Mouse (Mus musculus) erythroblast, embryonic 14.5 days (primary cell): ENCODE measurements around the gene Ass1. TPM values are rescaled to one million over a fixed set of nuclear protein-coding genes. Genes with fewer than 3 reads are reported as not detected.

ENCODE experiments used
- H3K27me3 ChIP-seq: 2 replicates; pipeline ENCODE4 v1.6.1; 2012; ENCODE audit warnings: inconsistent platforms; ENCODE audit not compliant: control insufficient read depth
- H3K36me3 ChIP-seq: 2 replicates; pipeline ENCODE4 v1.6.1; 2012; ENCODE audit warnings: mild to moderate bottlenecking, inconsistent platforms; ENCODE audit not compliant: control insufficient read depth
- H3K4me1 ChIP-seq: 2 replicates; pipeline ENCODE4 v1.6.1; 2012; ENCODE audit warnings: inconsistent platforms; ENCODE audit not compliant: control insufficient read depth
- H3K4me3 ChIP-seq: replicated peaks from 2 replicates; pipeline ENCODE3; 2012; ENCODE audit warnings: moderate library complexity, mild to moderate bottlenecking, inconsistent platforms
- H3K9me3 ChIP-seq: 2 replicates; pipeline ENCODE4 v1.6.1; 2012; ENCODE audit warnings: low read length, inconsistent platforms, mixed read lengths; ENCODE audit not compliant: control insufficient read depth
- GATA1 ChIP-seq: IDR thresholded peaks from 2 replicates; pipeline ENCODE4 v1.6.1; 2012; ENCODE audit warnings: low read length, inconsistent platforms, mixed read lengths
- TAL1 ChIP-seq: IDR thresholded peaks from 3 replicates; pipeline ENCODE4 v1.6.1; 2012; ENCODE audit warnings: low read length, inconsistent platforms, mixed read lengths
- polyA plus RNA-seq: library from polyadenylated mRNA; stranded (reverse); fragments of >175 nt; gene quantifications from 2 replicates; pipeline ENCODE4 v1.2.3, GENCODE M21; 2012

Ass1 gene
- polyA plus RNA-seq, result 0.04 and 0.11 TPM in 2 replicates

GRCm38 (mm10) chr2:31469931-31470682 is at the start of gene Ass1:
Gene Ass1 (plus strand): TSS chr2:31470207.
- Histone ChIP-seq H3K4me1 (peaks cover 17% of the 10 kb centered on the region), H3K4me3 (peak within 1 kb of the TSS; percentile 57), H3K27me3 (peaks cover 9% of the 10 kb centered on the region), H3K36me3 (peaks cover 4% of the 10 kb centered on the region; the same call in 1 of the 2 replicates), H3K9me3 (no peaks in the 10 kb centered on the region)
- TF ChIP-seq GATA1 (no peak), TAL1 (no peak)

- no peak for TF ChIP-seq GATA1
- no peak for TF ChIP-seq TAL1
- Histone ChIP-seq H3K27me3 (no peaks in the 10 kb centered on the region), H3K9me3 (no peaks in the 10 kb centered on the region), H3K4me1 (no peaks in the 10 kb centered on the region), H3K36me3 (no peaks in the 10 kb centered on the region), H3K4me3 (no peak overlapping the region)
These were observed 49.1 kb upstream of the Ass1 start for GRCm38 (mm10) chr2:31420914-31421313.

- Histone ChIP-seq H3K4me3 (no peak overlapping the region), H3K36me3 (no peaks in the 10 kb centered on the region), H3K4me1 (no peaks in the 10 kb centered on the region), H3K9me3 (no peaks in the 10 kb centered on the region), H3K27me3 (no peaks in the 10 kb centered on the region)
- TF ChIP-seq TAL1 (no peak), GATA1 (no peak)
These were observed 47.4 kb upstream of the Ass1 start for GRCm38 (mm10) chr2:31422576-31422975.

GRCm38 (mm10) chr2:31431477-31431876 is 38.5 kb upstream of the Ass1 start:
- Histone ChIP-seq H3K27me3 (no peaks in the 10 kb centered on the region), H3K4me3 (no peak overlapping the region), H3K9me3 (no peaks in the 10 kb centered on the region), H3K4me1 (no peaks in the 10 kb centered on the region), H3K36me3 (no peaks in the 10 kb centered on the region)
- TF ChIP-seq TAL1 (no peak), GATA1 (no peak)

GRCm38 (mm10) chr2:31434746-31435145 is 35.3 kb upstream of the Ass1 start:
- TF ChIP-seq GATA1 (no peak), TAL1 (no peak)
- Histone ChIP-seq H3K4me1 (no peaks in the 10 kb centered on the region), H3K9me3 (no peaks in the 10 kb centered on the region), H3K4me3 (no peak overlapping the region), H3K27me3 (no peaks in the 10 kb centered on the region), H3K36me3 (no peaks in the 10 kb centered on the region)

GRCm38 (mm10) chr2:31435567-31435966 is 34.4 kb upstream of the Ass1 start:
- no peak for TF ChIP-seq TAL1
- no peak for TF ChIP-seq GATA1
- Histone ChIP-seq H3K27me3 (no peaks in the 10 kb centered on the region), H3K4me1 (no peaks in the 10 kb centered on the region), H3K4me3 (no peak overlapping the region), H3K9me3 (no peaks in the 10 kb centered on the region), H3K36me3 (no peaks in the 10 kb centered on the region)

- no peak for TF ChIP-seq TAL1
- TF ChIP-seq GATA1, result no peak
- no peak overlapping the region for H3K4me3 ChIP-seq
- no peaks in the 10 kb centered on the region for H3K9me3 ChIP-seq
- H3K27me3 ChIP-seq, result no peaks in the 10 kb centered on the region
- no peaks in the 10 kb centered on the region for H3K4me1 ChIP-seq
- no peaks in the 10 kb centered on the region for H3K36me3 ChIP-seq
These were observed 32.3 kb upstream of the Ass1 start for GRCm38 (mm10) chr2:31437480-31438245.

- TF ChIP-seq GATA1 (no peak), TAL1 (no peak)
These were observed 30.4 kb upstream of the Ass1 start for GRCm38 (mm10) chr2:31439576-31439975.

GRCm38 (mm10) chr2:31442480-31443160 is 27.4 kb upstream of the Ass1 start:
- no peaks in the 10 kb centered on the region for H3K9me3 ChIP-seq
- no peaks in the 10 kb centered on the region for H3K27me3 ChIP-seq
- no peak for TF ChIP-seq GATA1
- TF ChIP-seq TAL1, result no peak
- H3K4me1 ChIP-seq, result no peaks in the 10 kb centered on the region
- no peak overlapping the region for H3K4me3 ChIP-seq
- H3K36me3 ChIP-seq, result no peaks in the 10 kb centered on the region

More at GRCm38 (mm10) chr2:31439576-31439975, 30.4 kb upstream of the Ass1 start:
- no peaks in the 10 kb centered on the region for H3K9me3 ChIP-seq
- H3K27me3 ChIP-seq, result no peaks in the 10 kb centered on the region
- no peaks in the 10 kb centered on the region for H3K4me1 ChIP-seq
- H3K4me3 ChIP-seq, result no peak overlapping the region
- H3K36me3 ChIP-seq, result no peaks in the 10 kb centered on the region
